ENCODE assay signal across 14 mouse cellular contexts in the genomic region with DNA sequence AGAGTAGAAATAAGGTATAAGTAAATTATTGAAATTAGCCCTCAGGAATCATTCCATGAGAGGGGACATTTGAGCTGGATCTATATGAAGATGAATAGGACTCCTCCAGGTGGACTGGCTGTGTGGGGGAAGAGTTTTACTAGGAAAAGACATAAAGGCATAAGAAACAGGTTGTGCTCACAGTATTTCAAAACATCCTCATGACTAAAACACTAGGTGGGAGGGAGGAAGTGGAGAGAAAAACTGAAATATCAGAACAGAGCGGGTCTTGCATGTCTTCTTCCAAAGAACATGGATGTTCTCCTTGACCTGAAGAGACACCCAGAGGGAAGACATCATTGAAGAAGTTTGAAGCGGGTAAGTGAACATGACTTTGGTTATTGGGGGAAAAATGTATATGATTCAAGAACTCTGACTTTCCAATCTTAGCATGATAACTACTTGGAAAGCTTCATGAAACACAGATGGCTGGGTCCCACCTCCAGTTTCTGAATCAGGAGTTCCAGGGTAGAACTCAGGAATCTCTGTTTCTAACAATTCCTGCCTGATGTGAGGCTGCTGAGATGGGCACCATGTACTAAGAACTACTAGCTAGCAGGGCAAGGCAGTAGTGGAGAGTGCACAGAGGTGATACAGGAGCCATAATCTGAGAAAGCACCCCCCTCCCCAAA.
DNase-seq lines count a peak whose midpoint lies in the region.
"Had no signal": no experiment of that assay in that cellular context is flagged by ENCODE, and none has a peak within 500 bp of the region (broad histone marks: within the 10 kb centered on the region; RNA-seq: fewer than 3 reads in every experiment).

No protein-coding gene starts in this region.

- DNase-seq in left cerebral cortex, adult 18-20 months (ENCODE audit: low spot score in 2 of 2) = peak; percentile 45 to 47
- DNase-seq in left cerebral cortex, adult 11 months (ENCODE audit: low spot score) = no peak
- peak; percentile 34 to 55 for DNase-seq in right cerebral cortex, adult 2 months (ENCODE audit: low spot score in 2 of 2)
- no peak for DNase-seq in right cerebral cortex, postnatal 10 days (ENCODE audit: low spot score in 2 of 2)
- DNase-seq in left cerebral cortex, postnatal 25 days (ENCODE audit: low spot score in 2 of 2) = peak; percentile 8 to 87
- DNase-seq in natural killer cell, adult 2 months (ENCODE audit: low spot score in 2 of 2) = no peak
- no peak for DNase-seq in spleen, postnatal 4 days (ENCODE audit: low spot score in 2 of 2)
- DNase-seq: adrenal gland, adult 2 months; adrenal gland, postnatal 25 days; cerebellum, adult 2 months; cerebellum, postnatal 10 days; forebrain, postnatal 0 days; gastrocnemius, adult 2 months; gastrocnemius, postnatal 25 days had no signal

- intact Hi-C loops in left cerebral cortex, postnatal 25 days (cut with DNase I) = loop anchor here (5.0 kb wide), 1 partner anchor 94 kb away; no protein-coding TSS in a partner anchor

Comparison
In these comparisons a context has a peak if more than half of its experiments do, and no peak if none do; other contexts are left out.
1. DNase-seq: peak in left cerebral cortex, adult 18-20 months (2 of 2), right cerebral cortex, adult 2 months (2 of 2) and left cerebral cortex, postnatal 25 days (2 of 2); none in left cerebral cortex, adult 11 months (single experiment), right cerebral cortex, postnatal 10 days (0 of 2), natural killer cell, adult 2 months (0 of 2) and spleen, postnatal 4 days (0 of 2).